Mouse (Mus musculus) ZHBTc4 (cell line): Measurements from ENCODE around the gene Cfap157.

Source experiments
- DNase-seq: peaks from one replicate; pipeline ENCODE4 v3.0.0-alpha.2; 2011; ENCODE audit warnings: low read depth, low spot score

The Cfap157 gene

GRCm38 (mm10) chr2:32784048-32784681 is at the start of gene Cfap157:
Cfap157 (minus strand) TSS chr2:32784428.
- DNase-seq, result peak; percentile 47

GRCm38 (mm10) chr2:32828979-32829676 is 44.9 kb upstream of the Cfap157 start:
- DNase-seq, result no peak

- DNase-seq, result no peak
These were observed 41.6 kb upstream of the Cfap157 start for GRCm38 (mm10) chr2:32825796-32826195.

- no peak for DNase-seq
These were observed 40.5 kb upstream of the Cfap157 start for GRCm38 (mm10) chr2:32824778-32825177.

GRCm38 (mm10) chr2:32824181-32824580 is 40.0 kb upstream of the Cfap157 start:
- DNase-seq, result no peak

- DNase-seq, result no peak
These were observed 39.4 kb upstream of the Cfap157 start for GRCm38 (mm10) chr2:32823579-32824154.

- peak; percentile 16 for DNase-seq
These were observed 38.9 kb upstream of the Cfap157 start for GRCm38 (mm10) chr2:32823153-32823552.

- DNase-seq, result no peak
These were observed 38.4 kb upstream of the Cfap157 start for GRCm38 (mm10) chr2:32822643-32823042.

- peak; percentile 65 for DNase-seq
These were observed 37.0 kb upstream of the Cfap157 start for GRCm38 (mm10) chr2:32821041-32821802.

GRCm38 (mm10) chr2:32818208-32818607 is 34.0 kb upstream of the Cfap157 start:
- DNase-seq, result no peak

- no peak for DNase-seq
These were observed 33.4 kb upstream of the Cfap157 start for GRCm38 (mm10) chr2:32817589-32817988.

- no peak for DNase-seq
These were observed 32.8 kb upstream of the Cfap157 start for GRCm38 (mm10) chr2:32816946-32817581.

- no peak for DNase-seq
These were observed 32.3 kb upstream of the Cfap157 start for GRCm38 (mm10) chr2:32816497-32816896.

GRCm38 (mm10) chr2:32811959-32812358 is 27.7 kb upstream of the Cfap157 start:
- DNase-seq, result no peak

GRCm38 (mm10) chr2:32808816-32809566 is 24.8 kb upstream of the Cfap157 start:
- DNase-seq, result no peak

GRCm38 (mm10) chr2:32798251-32798962 is 14.2 kb upstream of the Cfap157 start:
- no peak for DNase-seq

GRCm38 (mm10) chr2:32795748-32796418 is 11.7 kb upstream of the Cfap157 start:
- DNase-seq, result no peak

- no peak for DNase-seq
These were observed 7.1 kb upstream of the Cfap157 start for GRCm38 (mm10) chr2:32791297-32791696.

- no peak for DNase-seq
These were observed 4.4 kb upstream of the Cfap157 start for GRCm38 (mm10) chr2:32788581-32788980.

GRCm38 (mm10) chr2:32787176-32787575 is 2.9 kb upstream of the Cfap157 start:
- DNase-seq, result peak; percentile 62
